Mouse (Mus musculus): ENCODE data around the gene Zfhx3.

DNA sequence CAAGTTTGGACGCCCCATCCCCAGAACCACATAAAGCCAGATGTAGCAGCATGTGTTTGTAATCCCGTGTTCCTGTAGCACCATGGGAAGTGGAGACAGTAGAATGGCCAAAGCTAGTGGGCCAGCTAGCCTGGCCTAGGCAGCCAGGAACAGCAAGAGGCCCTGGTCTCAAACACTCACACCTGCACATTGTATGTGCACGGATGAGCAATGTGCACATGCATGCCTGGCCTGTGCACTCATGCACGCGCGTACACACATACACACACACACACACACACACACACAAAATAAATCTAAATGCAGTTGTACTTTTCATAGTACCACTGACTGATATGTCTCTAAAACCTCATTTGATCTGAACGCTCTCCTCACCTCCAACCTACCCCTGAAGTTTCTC, 938.9 kb downstream of the Zfhx3 start:
- no peak for TF ChIP-seq EP300 (IDR thresholded peaks at IDR 0.05; ENCODE audit: low read depth)
- no peak for TF ChIP-seq CTCF (IDR thresholded peaks at IDR 0.05; ENCODE audit: low read depth)

Data from liver, embryonic 14.5 days (tissue).